Mouse (Mus musculus): ENCODE data around the gene Gm20425. TPM values are rescaled to one million over a fixed set of nuclear protein-coding genes. Genes with fewer than 3 reads are reported as not detected.

The Gm20425 gene
- total and polyA plus RNA-seq, 3 experiments, result not detected

DNA sequence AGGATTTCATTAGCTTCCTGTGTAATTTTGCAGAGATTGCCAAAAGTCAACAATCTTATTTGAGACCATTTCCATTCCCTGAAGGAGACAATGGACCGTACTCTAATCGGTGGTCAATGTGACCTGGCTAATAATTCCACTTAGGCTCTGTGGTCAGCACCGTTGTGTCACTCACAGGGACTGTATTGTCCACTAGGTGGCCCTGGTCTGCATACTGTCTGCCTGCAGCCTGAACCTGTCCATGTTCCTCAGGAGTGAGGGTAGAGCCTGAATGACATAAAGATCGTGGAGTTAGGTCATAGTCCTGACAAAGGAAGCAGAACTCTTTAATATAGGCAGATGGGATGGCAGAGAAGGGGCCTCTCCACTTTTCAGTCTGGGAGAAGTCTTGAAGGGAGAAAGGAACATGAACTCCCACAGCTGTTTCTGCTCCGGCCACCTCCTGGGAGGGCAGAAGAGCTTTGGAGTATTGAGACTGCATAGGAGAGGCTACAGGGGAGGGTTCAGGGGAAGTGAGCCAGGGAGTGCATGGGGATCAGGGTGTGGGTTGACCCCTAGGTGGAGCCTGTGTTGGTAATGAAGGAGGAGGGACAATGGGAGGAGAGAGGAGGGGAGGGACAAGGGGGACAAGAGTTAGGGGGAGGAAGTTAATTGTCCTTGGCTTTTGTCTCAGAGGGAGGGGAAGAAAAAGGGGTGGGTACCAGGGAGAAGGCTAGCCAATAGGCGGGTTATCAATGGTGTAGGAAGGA lies 55.2 kb downstream of the Gm20425 start:
- no peaks in the 10 kb centered on the region for H3K9me3 ChIP-seq (replicated peaks; ENCODE audit: low read length)
- H3K4me3 ChIP-seq (replicated peaks in 1 of 3; ENCODE audit: low read depth in 2 of 3, low read length in 2 of 3, poor library complexity in 1 of 3), result no peak overlapping the region
- in situ Hi-C loops (cut with MboI; ENCODE audit: low pct_ligation_motif_present, low pct_unique_long_range_greater_than_20kb, low sequenced_read_pairs), result loop anchor here (5.0 kb wide), 1 partner anchor 83 kb away; no protein-coding TSS in a partner anchor
- no peaks in the 10 kb centered on the region for H3K36me3 ChIP-seq (replicated peaks in 1 of 2; ENCODE audit: control insufficient read depth in 1 of 2, insufficient read depth in 1 of 2, low read length in 1 of 2)
- dilution Hi-C loops (cut with MboI; ENCODE audit: extremely low pct_ligation_motif_present, extremely low pct_unique_long_range_greater_than_20kb, low sequenced_read_pairs), result no loop called here
- H3K27me3 ChIP-seq (replicated peaks), result peaks cover 25% of the 10 kb centered on the region
- no peak overlapping the region for H3K4me2 ChIP-seq (ENCODE audit: insufficient read depth, low read depth, poor library complexity, severe bottlenecking)
- no peak overlapping the region for H3K27ac ChIP-seq (ENCODE audit: insufficient read depth, low read depth)
- TF ChIP-seq E2F4 (IDR thresholded peaks at IDR 0.05; ENCODE audit: insufficient replicate concordance, low read depth, low read length), result no peak
- TF ChIP-seq CTCF (conservative IDR thresholded peaks at IDR 0.05 in 1 of 2, IDR thresholded peaks at IDR 0.05 in 1 of 2; ENCODE audit: low read depth in 2 of 2, low read length in 2 of 2), result peak in 1 of 2 experiments; percentile 65; a peak in 2 of 4 replicates
- TF ChIP-seq SMC3 (IDR thresholded peaks at IDR 0.05; ENCODE audit: low read depth, low read length), result peak; percentile 51
- peak; percentile 6 for TF ChIP-seq RAD21 (IDR thresholded peaks at IDR 0.05; ENCODE audit: low read depth, low read length)
- 0 out of 4 replicates have a peak, but pooled peaks cover 0 to 6% of the 10 kb centered on the region in 2 experiments for H3K4me1 ChIP-seq (ENCODE audit: control insufficient read depth in 1 of 2, insufficient read depth in 2 of 2)
- H3K79me2 ChIP-seq (replicated peaks; ENCODE audit: control insufficient read depth, extremely low read depth, insufficient read depth, poor library complexity, severe bottlenecking), result no peaks in the 10 kb centered on the region
- DNase-seq (ENCODE audit: extremely low read depth), result no peak
- no peak overlapping the region for H3K9ac ChIP-seq (ENCODE audit: insufficient read depth, low read depth)

DNA sequence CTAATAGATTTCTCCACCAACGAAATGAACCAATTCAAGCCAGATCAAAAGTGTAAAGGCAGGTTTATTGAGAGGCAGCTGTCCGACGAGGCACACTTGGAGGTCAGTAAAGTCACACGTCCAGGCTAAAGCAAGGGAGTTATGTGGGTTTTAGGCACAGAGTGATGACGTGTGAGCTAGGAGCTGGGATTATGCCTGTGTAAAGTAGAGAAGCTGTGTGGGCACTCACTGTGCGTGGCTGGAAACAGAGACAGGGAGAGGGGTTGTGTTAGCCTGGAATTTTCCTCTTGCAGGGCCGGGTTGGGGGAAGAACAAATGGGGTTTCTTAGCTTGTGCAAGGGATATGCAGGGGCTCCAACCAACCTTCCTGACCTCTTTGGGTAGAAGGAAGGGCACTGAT lies 61.3 kb downstream of the Gm20425 start:
- peaks cover 3 to 8% of the 10 kb centered on the region in 2 experiments; a peak in 3 of 4 replicates for H3K4me1 ChIP-seq (ENCODE audit: control insufficient read depth in 1 of 2, insufficient read depth in 2 of 2)
- dilution Hi-C loops (cut with MboI; ENCODE audit: extremely low pct_ligation_motif_present, extremely low pct_unique_long_range_greater_than_20kb, low sequenced_read_pairs) (no loop called here), in situ Hi-C loops (cut with MboI; ENCODE audit: low pct_ligation_motif_present, low pct_unique_long_range_greater_than_20kb, low sequenced_read_pairs) (no loop called here)
- no peak overlapping the region for H3K4me2 ChIP-seq (ENCODE audit: insufficient read depth, low read depth, poor library complexity, severe bottlenecking)
- no peak overlapping the region for H3K4me3 ChIP-seq (replicated peaks in 1 of 3; ENCODE audit: low read depth in 2 of 3, low read length in 2 of 3, poor library complexity in 1 of 3)
- H3K9me3 ChIP-seq (replicated peaks; ENCODE audit: low read length), result no peaks in the 10 kb centered on the region
- no peak overlapping the region for H3K27ac ChIP-seq (ENCODE audit: insufficient read depth, low read depth)
- H3K36me3 ChIP-seq (replicated peaks in 1 of 2; ENCODE audit: control insufficient read depth in 1 of 2, insufficient read depth in 1 of 2, low read length in 1 of 2), result no peaks in the 10 kb centered on the region
- no peaks in the 10 kb centered on the region for H3K79me2 ChIP-seq (replicated peaks; ENCODE audit: control insufficient read depth, extremely low read depth, insufficient read depth, poor library complexity, severe bottlenecking)
- H3K9ac ChIP-seq (ENCODE audit: insufficient read depth, low read depth), result no peak overlapping the region
- peaks cover 31% of the 10 kb centered on the region for H3K27me3 ChIP-seq (replicated peaks)
- no peak for TF ChIP-seq JUN (IDR thresholded peaks at IDR 0.05; ENCODE audit: insufficient read depth, low read depth, low read length)
- no peak for DNase-seq (ENCODE audit: extremely low read depth)

DNA sequence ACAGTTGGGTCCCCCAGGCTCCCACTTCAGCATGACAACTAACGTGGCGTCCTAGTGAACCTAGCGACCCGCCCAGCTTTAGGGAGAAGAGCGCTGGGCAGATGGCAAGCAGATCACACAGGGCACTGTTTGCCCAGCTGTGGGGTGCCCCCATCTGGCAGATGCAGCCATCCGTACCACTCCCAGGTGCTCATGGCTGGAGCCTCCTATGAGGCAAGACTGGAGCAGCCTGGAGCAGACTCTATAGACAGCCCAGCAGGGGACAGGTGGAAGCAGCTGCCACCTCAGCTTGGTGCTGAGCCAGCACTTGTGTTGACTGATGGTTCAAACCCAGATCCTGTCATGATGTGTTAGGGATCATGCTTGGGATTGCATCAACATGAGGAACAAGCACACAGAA lies 62.1 kb downstream of the Gm20425 start:
- no peak overlapping the region for H3K27ac ChIP-seq (ENCODE audit: insufficient read depth, low read depth)
- TF ChIP-seq RAD21 (IDR thresholded peaks at IDR 0.05; ENCODE audit: low read depth, low read length) (peak; percentile 13), KAT2A (IDR thresholded peaks at IDR 0.05; ENCODE audit: insufficient replicate concordance, low read length) (no peak), BHLHE40 (IDR thresholded peaks at IDR 0.05; ENCODE audit: low read depth, low read length) (no peak), USF1 (IDR thresholded peaks at IDR 0.05; ENCODE audit: low read depth, low read length) (no peak), ZKSCAN1 (IDR thresholded peaks at IDR 0.05; ENCODE audit: borderline replicate concordance, low read depth, low read length) (no peak), SMC3 (IDR thresholded peaks at IDR 0.05; ENCODE audit: low read depth, low read length) (no peak), CTCF (conservative IDR thresholded peaks at IDR 0.05 in 1 of 2, IDR thresholded peaks at IDR 0.05 in 1 of 2; ENCODE audit: low read depth in 2 of 2, low read length in 2 of 2) (peak in 1 of 2 experiments; percentile 14; a peak in 1 of 4 replicates)
- H3K9ac ChIP-seq (ENCODE audit: insufficient read depth, low read depth), result no peak overlapping the region
- H3K4me1 ChIP-seq (ENCODE audit: control insufficient read depth in 1 of 2, insufficient read depth in 2 of 2), result peaks cover 4 to 10% of the 10 kb centered on the region in 2 experiments; a peak in 3 of 4 replicates
- no peaks in the 10 kb centered on the region for H3K36me3 ChIP-seq (replicated peaks in 1 of 2; ENCODE audit: control insufficient read depth in 1 of 2, insufficient read depth in 1 of 2, low read length in 1 of 2)
- no peaks in the 10 kb centered on the region for H3K9me3 ChIP-seq (replicated peaks; ENCODE audit: low read length)
- H3K4me3 ChIP-seq (replicated peaks in 1 of 3; ENCODE audit: low read depth in 2 of 3, low read length in 2 of 3, poor library complexity in 1 of 3), result no peak overlapping the region
- in situ Hi-C loops (cut with MboI; ENCODE audit: low pct_ligation_motif_present, low pct_unique_long_range_greater_than_20kb, low sequenced_read_pairs), result no loop called here
- peaks cover 33% of the 10 kb centered on the region for H3K27me3 ChIP-seq (replicated peaks)
- no peak for DNase-seq (ENCODE audit: extremely low read depth)
- dilution Hi-C loops (cut with MboI; ENCODE audit: extremely low pct_ligation_motif_present, extremely low pct_unique_long_range_greater_than_20kb, low sequenced_read_pairs), result no loop called here
- H3K4me2 ChIP-seq (ENCODE audit: insufficient read depth, low read depth, poor library complexity, severe bottlenecking), result no peak overlapping the region
- no peaks in the 10 kb centered on the region for H3K79me2 ChIP-seq (replicated peaks; ENCODE audit: control insufficient read depth, extremely low read depth, insufficient read depth, poor library complexity, severe bottlenecking)
